Mouse (Mus musculus) liver, embryonic 12.5 days (tissue): Measurements from ENCODE around the gene Eif4b. TPM values are rescaled to one million over a fixed set of nuclear protein-coding genes. Genes with fewer than 3 reads are reported as not detected.
"Not testable (repeated sequence)": the region's sequence is repeated elsewhere in the genome, so short reads cannot be mapped to it uniquely, and the experiment has no call there.

ENCODE experiments used
- ATAC-seq: fragments of 200-750 bp; cut with Nextera tagmentation; 2 replicates; pipeline ENCODE4 v1.8.0; 2017; ENCODE audit warnings: moderate number of reproducible peaks, mild to moderate bottlenecking, moderate library complexity
- H3K27ac ChIP-seq: fragments of 300-500 bp; sonication (generic); 2 replicates; pipeline ENCODE4 v1.5.1; 2016; ENCODE audit warnings: mild to moderate bottlenecking
- H3K27me3 ChIP-seq: fragments of 300-500 bp; sonication (generic); replicated peaks from 2 replicates; pipeline ENCODE4 v1.6.1; 2016; ENCODE audit warnings: mild to moderate bottlenecking, moderate library complexity
- H3K36me3 ChIP-seq: fragments of 300-500 bp; sonication (generic); 2 replicates; pipeline ENCODE4 v1.6.1; 2016; ENCODE audit warnings: mild to moderate bottlenecking, moderate library complexity
- H3K4me1 ChIP-seq: fragments of 300-500 bp; sonication (generic); 2 replicates; pipeline ENCODE4 v1.6.1; 2016
- H3K4me2 ChIP-seq: fragments of 300-500 bp; sonication (generic); 2 replicates; pipeline ENCODE4 v1.6.1; 2016; ENCODE audit warnings: mild to moderate bottlenecking, moderate library complexity
- H3K4me3 ChIP-seq: fragments of 300-500 bp; sonication (generic); 2 replicates; pipeline ENCODE4 v1.5.1; 2016; ENCODE audit warnings: mild to moderate bottlenecking, moderate library complexity
- H3K9ac ChIP-seq: fragments of 300-500 bp; sonication (generic); 2 replicates; pipeline ENCODE4 v1.6.1; 2016; ENCODE audit warnings: mild to moderate bottlenecking, moderate library complexity
- H3K9me3 ChIP-seq: fragments of 300-500 bp; sonication (generic); replicated peaks from 2 replicates; pipeline ENCODE4 v1.6.1; 2016; ENCODE audit warnings: mild to moderate bottlenecking, moderate library complexity
- WGBS: fragments of 180-500 bp; shearing (Covaris S2); methylation state at CpG from one replicate; pipeline ENCODE4 v1.1.7; 2016; ENCODE audit not compliant: insufficient replicate concordance; 5-methylcytosine and 5-hydroxymethylcytosine counted together
- polyA plus RNA-seq: library from polyadenylated mRNA; unstranded; fragments of >200 nt; fragmentation: Nextera tagmentation; extraction: Ambion mirVana; gene quantifications from 2 replicates; pipeline ENCODE4 v1.2.1, GENCODE M21; 2016

The Eif4b gene
- polyA plus RNA-seq, 1 experiment from 2014 or later, result 91.7 TPM

- Histone ChIP-seq H3K4me1 (peaks cover 58% of the 10 kb centered on the region), H3K27me3 (no peaks in the 10 kb centered on the region), H3K4me3 (no peak overlapping the region), H3K27ac (0 out of 2 replicates have a peak overlapping the region, but pooled peaks have one; percentile 40), H3K36me3 (peaks cover 69% of the 10 kb centered on the region), H3K4me2 (no peak overlapping the region), H3K9me3 (no peaks in the 10 kb centered on the region), H3K9ac (no peak overlapping the region; the same call in 1 of the 2 replicates)
- WGBS, result 57% methylated on average over 4 of the region's 4 CpGs
- no peak for ATAC-seq
These were observed 5.6 kb downstream of the Eif4b start for GRCm38 (mm10) chr15:102079221-102079620.

DNA sequence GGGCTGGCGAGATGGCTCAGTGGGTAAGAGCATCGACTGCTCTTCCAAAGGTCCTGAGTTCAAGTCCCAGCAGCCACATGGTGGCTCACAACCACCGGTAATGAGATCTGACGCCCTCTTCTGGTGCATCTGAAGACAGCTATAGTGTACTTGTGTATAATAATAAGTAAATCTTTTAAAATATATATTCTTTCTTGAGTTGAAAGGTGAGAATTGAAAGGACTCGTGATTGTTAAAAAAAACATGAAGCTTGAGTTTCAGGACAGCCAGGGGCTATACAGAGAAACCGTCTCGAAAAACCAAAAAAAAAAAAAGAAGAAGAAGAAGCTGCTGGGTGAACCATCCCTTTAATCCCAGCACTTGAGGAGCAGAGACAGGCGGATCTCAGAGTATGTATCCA is 6.4 kb downstream of the Eif4b start:
- peaks cover 58% of the 10 kb centered on the region for H3K4me1 ChIP-seq
- H3K27ac ChIP-seq, H3K9me3 ChIP-seq, H3K4me2 ChIP-seq, H3K4me3 ChIP-seq, H3K27me3 ChIP-seq, ATAC-seq, H3K9ac ChIP-seq: not testable (repeated sequence)
- peaks cover 76% of the 10 kb centered on the region for H3K36me3 ChIP-seq
- WGBS, result 66% methylated on average over 8 of the region's 8 CpGs

- H3K4me3 ChIP-seq, result no peak overlapping the region
- no peak for ATAC-seq
- no peaks in the 10 kb centered on the region for H3K27me3 ChIP-seq
- H3K27ac ChIP-seq, result no peak overlapping the region
- H3K4me1 ChIP-seq, result peaks cover 53% of the 10 kb centered on the region
- 58% methylated on average over 2 of the region's 2 CpGs for WGBS
- no peak overlapping the region for H3K4me2 ChIP-seq
- H3K9ac ChIP-seq, result no peak overlapping the region
- H3K36me3 ChIP-seq, result peaks cover 77% of the 10 kb centered on the region
- no peaks in the 10 kb centered on the region for H3K9me3 ChIP-seq
These were observed 6.9 kb downstream of the Eif4b start for GRCm38 (mm10) chr15:102080429-102080828.

- Histone ChIP-seq H3K9me3 (no peaks in the 10 kb centered on the region), H3K4me2 (no peak overlapping the region), H3K27ac (no peak overlapping the region), H3K27me3 (no peaks in the 10 kb centered on the region), H3K4me1 (peaks cover 37% of the 10 kb centered on the region), H3K36me3 (peaks cover 91% of the 10 kb centered on the region), H3K4me3 (no peak overlapping the region), H3K9ac (no peak overlapping the region)
- no peak for ATAC-seq
- WGBS, result 86% methylated on average over 4 of the region's 4 CpGs
These were observed 8.6 kb downstream of the Eif4b start for GRCm38 (mm10) chr15:102082148-102082547.

- H3K9me3 ChIP-seq, result no peaks in the 10 kb centered on the region
- WGBS, result 68% methylated on average over 4 of the region's 4 CpGs
- no peak overlapping the region for H3K27ac ChIP-seq
- no peak for ATAC-seq
- H3K27me3 ChIP-seq, result no peaks in the 10 kb centered on the region
- no peak overlapping the region for H3K4me3 ChIP-seq
- H3K36me3 ChIP-seq, result peaks cover 97% of the 10 kb centered on the region
- peaks cover 29% of the 10 kb centered on the region for H3K4me1 ChIP-seq
- H3K4me2 ChIP-seq, result no peak overlapping the region
- H3K9ac ChIP-seq, result no peak overlapping the region
These were observed 9.5 kb downstream of the Eif4b start for GRCm38 (mm10) chr15:102083028-102083427.

- no peak overlapping the region for H3K9ac ChIP-seq
- no peak for ATAC-seq
- no peak overlapping the region for H3K4me2 ChIP-seq
- no peaks in the 10 kb centered on the region for H3K9me3 ChIP-seq
- H3K27ac ChIP-seq, result no peak overlapping the region
- no peaks in the 10 kb centered on the region for H3K27me3 ChIP-seq
- H3K4me1 ChIP-seq, result peaks cover 10% of the 10 kb centered on the region
- peaks cover 100% of the 10 kb centered on the region for H3K36me3 ChIP-seq
- no peak overlapping the region for H3K4me3 ChIP-seq
- WGBS, result 76% methylated on average over 12 of the region's 12 CpGs
These were observed 16.5 kb downstream of the Eif4b start for GRCm38 (mm10) chr15:102089914-102090585.

GRCm38 (mm10) chr15:102091063-102091679 is 17.6 kb downstream of the Eif4b start:
- Histone ChIP-seq H3K9me3 (no peaks in the 10 kb centered on the region), H3K4me1 (peaks cover 12% of the 10 kb centered on the region), H3K4me2 (no peak overlapping the region), H3K27me3 (no peaks in the 10 kb centered on the region), H3K9ac (no peak overlapping the region), H3K4me3 (no peak overlapping the region), H3K27ac (0 out of 2 replicates have a peak overlapping the region, but pooled peaks have one; percentile 16), H3K36me3 (peaks cover 100% of the 10 kb centered on the region)
- 58% methylated on average over 12 of the region's 12 CpGs for WGBS
- no peak for ATAC-seq

DNA sequence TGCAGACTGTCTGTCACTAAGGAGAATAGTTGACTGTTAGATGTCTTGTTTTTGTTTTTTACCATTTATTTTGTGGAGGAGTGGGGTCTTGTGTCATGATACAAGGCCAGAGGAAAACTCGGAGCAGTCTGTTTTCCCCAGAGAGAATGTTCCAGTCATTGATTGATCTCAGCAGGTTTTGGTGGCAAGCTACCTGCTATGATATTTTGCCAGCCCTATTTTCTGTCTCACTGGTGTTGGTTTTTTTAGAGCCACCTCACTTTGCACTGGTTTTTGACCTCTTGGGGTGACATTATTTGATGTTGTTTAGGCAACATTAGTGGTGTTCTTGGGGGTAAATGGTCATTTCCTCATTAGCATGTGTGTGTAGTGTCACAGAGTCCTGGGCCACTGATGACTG is 18.1 kb downstream of the Eif4b start:
- Histone ChIP-seq H3K27ac (no peak overlapping the region), H3K36me3 (peaks cover 100% of the 10 kb centered on the region), H3K9ac (no peak overlapping the region), H3K4me3 (no peak overlapping the region), H3K4me2 (no peak overlapping the region), H3K4me1 (peaks cover 12% of the 10 kb centered on the region), H3K9me3 (no peaks in the 10 kb centered on the region), H3K27me3 (no peaks in the 10 kb centered on the region)
- ATAC-seq, result no peak
- WGBS, result 85% methylated on average over 1 of the region's 1 CpGs

GRCm38 (mm10) chr15:102092222-102092621 is 18.6 kb downstream of the Eif4b start:
- H3K9me3 ChIP-seq, result no peaks in the 10 kb centered on the region
- H3K4me1 ChIP-seq, result peaks cover 12% of the 10 kb centered on the region
- H3K27ac ChIP-seq, result no peak overlapping the region
- H3K36me3 ChIP-seq, result peaks cover 99% of the 10 kb centered on the region
- no peak for ATAC-seq
- H3K9ac ChIP-seq, result no peak overlapping the region
- H3K27me3 ChIP-seq, result no peaks in the 10 kb centered on the region
- H3K4me3 ChIP-seq, result no peak overlapping the region
- no peak overlapping the region for H3K4me2 ChIP-seq
- WGBS, result 87% methylated on average over 4 of the region's 4 CpGs

GRCm38 (mm10) chr15:102094157-102094556 is 20.6 kb downstream of the Eif4b start:
- Histone ChIP-seq H3K27me3 (peaks cover 2% of the 10 kb centered on the region), H3K4me3 (no peak overlapping the region), H3K4me1 (peaks cover 14% of the 10 kb centered on the region), H3K9ac (no peak overlapping the region), H3K27ac (no peak overlapping the region), H3K4me2 (no peak overlapping the region), H3K36me3 (peaks cover 94% of the 10 kb centered on the region), H3K9me3 (no peaks in the 10 kb centered on the region)
- no peak for ATAC-seq
- whole genome bisulfite sequencing, result 66% methylated on average over 2 of the region's 2 CpGs

- H3K27ac ChIP-seq, result no peak overlapping the region
- 83% methylated on average over 16 of the region's 16 CpGs for whole genome bisulfite sequencing
- no peak overlapping the region for H3K4me2 ChIP-seq
These were observed 21.4 kb downstream of the Eif4b start for GRCm38 (mm10) chr15:102094988-102095387.

DNA sequence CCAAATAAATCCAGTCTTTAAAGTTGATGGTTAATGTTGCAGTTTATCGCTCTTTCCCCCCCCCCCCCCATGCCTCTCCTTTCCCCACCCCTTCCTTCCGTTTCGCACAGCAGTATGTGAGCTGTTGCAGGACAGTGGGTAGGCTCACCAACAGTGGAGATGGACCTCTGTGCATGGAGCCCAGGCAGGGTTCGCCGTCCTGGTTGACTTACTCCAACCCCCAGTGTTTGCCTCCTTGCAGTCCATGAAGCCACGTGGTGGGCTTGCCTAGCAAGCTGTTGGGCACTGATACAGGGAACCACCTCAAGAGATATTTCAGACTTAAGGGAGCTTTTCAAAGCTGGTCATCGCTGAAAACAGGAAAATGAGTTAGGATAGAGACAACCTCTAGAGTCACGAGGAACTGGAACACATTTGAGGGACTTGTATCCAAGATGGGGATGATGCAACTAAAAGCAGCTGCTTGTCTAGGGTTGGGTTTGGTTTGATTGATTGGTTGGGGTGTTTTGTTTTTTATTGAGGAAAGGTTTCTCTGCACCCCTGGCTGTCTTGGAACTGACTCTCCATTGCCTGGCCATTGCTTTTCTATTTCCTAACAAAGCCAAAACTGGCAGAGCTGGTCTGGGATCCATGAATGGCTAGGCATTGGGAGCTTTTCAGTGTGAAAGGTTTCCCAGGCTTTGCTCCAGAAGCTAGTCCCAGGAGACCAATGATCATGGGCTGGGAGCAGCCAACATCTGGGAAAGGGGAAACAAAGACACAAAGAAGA is 23.8 kb downstream of the Eif4b start:
- Histone ChIP-seq H3K9ac (no peak overlapping the region), H3K4me3 (no peak overlapping the region), H3K27me3 (peaks cover 34% of the 10 kb centered on the region), H3K36me3 (peaks cover 63% of the 10 kb centered on the region), H3K9me3 (no peaks in the 10 kb centered on the region), H3K4me2 (no peak overlapping the region), H3K27ac (0 out of 2 replicates have a peak overlapping the region, but pooled peaks have one; percentile 25), H3K4me1 (peaks cover 39% of the 10 kb centered on the region)
- no peak for ATAC-seq
- 38% methylated on average over 8 of the region's 8 CpGs for WGBS

More at GRCm38 (mm10) chr15:102094988-102095387, 21.4 kb downstream of the Eif4b start:
- H3K4me1 ChIP-seq, result peaks cover 19% of the 10 kb centered on the region
- ATAC-seq, result no peak
- H3K9ac ChIP-seq, result no peak overlapping the region
- no peak overlapping the region for H3K4me3 ChIP-seq
- peaks cover 11% of the 10 kb centered on the region for H3K27me3 ChIP-seq
- no peaks in the 10 kb centered on the region for H3K9me3 ChIP-seq
- peaks cover 86% of the 10 kb centered on the region for H3K36me3 ChIP-seq
